Mouse (Mus musculus): Measurements from ENCODE around the gene Pkdcc. TPM values are rescaled to one million over a fixed set of nuclear protein-coding genes. Genes with fewer than 3 reads are reported as not detected.

Pkdcc gene
- total RNA-seq, 2 experiments from 2014 or later: 34.7 to 37.8 TPM

DNA sequence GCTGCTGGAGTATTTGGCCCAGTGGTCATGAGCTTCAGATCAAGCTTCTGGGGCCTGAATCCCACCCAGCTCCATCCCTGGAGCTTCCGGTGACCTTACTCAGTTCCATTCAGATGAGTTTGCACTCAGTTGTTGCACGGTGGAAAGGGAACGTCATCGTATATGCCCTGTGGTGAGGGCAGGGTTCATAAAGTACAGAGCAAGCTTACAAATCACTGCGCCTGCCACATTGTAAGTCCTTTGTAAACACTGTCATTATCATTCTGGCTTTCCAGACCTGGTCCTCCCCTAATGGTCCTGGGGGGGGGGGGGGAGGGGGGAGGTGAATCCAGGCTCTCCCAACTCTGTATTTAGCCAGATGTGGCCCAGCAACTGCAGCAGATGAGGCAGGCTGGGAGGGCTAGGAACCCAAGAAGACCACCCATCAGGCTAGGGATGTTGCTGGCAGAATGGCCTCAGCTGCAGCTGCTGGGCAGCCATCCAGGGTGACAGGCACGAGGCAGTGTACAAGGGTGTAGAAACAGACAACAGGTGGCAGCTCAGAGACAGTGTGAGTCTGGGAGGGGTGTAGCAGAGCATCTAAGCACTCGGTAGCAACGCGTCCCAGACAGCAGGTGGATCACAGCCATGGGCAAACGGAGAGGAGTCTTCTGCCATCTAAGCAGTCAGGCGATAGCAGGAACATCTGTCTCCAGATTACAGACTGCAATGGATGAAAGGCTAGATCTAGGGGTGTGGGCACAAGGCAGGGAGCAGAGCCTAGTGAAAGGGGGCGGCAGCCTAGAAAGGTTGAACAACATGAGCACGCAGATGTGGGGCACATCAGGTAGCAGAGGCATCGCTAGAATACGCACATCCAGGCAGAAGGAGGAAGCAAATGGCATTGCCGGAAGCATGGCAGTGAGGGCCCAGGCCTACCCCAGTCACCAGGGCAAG, 23.3 kb downstream of the Pkdcc start:
- intact Hi-C loops (cut with DNase I): no loop called here
- DNase-seq: peak in 1 of 2 experiments; percentile 44

DNA sequence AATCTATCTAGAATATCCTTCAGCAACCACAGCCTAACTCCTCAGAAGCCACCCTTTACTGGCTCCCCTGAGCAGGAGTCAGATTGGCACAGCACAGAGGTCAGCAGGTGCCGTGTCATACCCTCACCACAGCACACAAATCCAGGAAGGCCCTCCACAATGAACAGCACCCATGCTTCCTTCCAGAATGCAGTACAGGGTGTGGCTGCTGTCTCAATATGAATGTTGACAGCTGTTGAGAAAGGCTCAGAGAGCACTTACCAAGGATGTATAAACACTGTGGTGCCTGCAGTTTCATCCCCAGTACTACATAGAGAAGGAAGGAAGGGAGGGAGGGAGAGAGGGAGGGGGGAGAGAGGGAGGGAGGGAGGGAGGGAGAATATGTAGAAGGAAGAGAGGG, 29.4 kb downstream of the Pkdcc start:
- intact Hi-C loops (cut with DNase I): no loop called here
- no peak for DNase-seq

DNA sequence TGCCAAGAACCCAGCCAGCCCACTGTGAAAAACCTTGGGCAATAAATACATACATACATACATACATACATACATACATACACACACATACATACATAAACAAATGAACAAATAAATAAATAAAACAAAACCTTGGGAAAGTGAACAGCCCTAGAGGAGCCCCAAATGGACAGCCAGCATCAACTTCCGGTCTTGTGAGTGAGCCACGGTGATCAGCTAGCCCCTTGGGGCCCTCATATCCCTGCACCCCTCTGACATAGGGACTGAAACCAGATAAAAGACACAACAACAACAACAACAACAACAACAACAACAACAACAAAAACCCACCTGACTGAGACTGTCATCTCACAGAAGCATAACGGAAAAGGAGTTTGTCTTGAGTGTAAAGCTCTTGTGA, 30.4 kb downstream of the Pkdcc start:
- no peak for DNase-seq
- intact Hi-C loops (cut with DNase I): no loop called here

DNA sequence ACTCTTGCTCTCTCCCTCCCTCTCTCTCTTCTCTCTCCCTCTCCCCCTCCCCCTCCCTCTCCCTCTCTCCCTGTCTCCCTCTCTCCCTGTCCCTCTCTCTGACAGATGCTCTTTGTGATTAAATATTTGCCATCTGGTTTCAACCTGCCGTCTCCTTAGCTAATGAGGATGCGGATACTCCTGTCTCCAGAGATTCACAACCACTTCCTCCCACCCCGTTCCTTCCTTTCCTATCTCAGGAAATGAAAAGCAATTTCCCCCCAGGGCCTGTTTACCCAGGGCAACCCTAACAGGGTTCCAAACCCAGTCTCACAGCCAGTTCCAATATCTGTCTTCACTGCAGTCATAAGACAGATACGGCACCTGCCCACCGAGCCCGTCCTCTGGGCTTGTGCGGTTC, 31.0 kb downstream of the Pkdcc start:
- DNase-seq: no peak
- intact Hi-C loops (cut with DNase I): no loop called here

DNA sequence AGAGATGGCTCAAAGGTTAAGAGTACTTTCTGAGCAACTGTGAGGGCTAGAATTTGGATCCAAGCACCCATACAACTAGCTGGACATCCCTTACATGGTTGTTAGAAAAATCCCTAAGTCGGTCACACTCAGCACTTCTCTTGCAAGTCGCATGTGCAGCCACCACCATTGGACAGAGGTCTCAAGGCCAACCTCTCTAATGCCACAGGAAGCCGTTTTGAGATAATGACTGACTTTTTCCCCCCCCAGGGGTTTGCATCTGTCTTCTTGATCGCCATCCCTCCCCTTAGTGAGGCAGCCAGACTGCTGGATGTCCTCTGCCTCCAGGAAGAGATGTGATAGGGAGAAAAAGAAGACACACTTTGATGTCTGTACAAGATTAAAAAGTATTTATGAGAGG, 32.1 kb downstream of the Pkdcc start:
- no peak for DNase-seq
- intact Hi-C loops (cut with DNase I): no loop called here

DNA sequence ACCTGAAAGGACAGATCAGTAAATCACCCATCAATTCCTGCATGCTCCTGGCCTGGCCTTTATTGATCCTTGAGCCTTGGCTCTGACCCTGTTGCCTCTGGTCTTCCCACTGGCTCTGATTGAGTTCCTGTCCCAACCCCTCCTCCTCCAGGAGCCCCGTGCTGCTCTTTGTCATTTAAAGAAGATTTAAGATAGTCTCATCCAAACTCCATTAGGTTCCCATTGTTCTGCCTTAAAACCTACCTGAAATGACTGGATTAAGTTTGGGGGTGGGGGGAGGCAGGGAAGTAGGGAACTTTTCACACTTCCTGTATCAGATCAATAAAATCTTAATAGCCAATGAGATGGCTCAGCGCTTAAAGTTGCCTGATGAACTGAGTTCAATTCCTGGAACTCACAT, 33.4 kb downstream of the Pkdcc start:
- intact Hi-C loops (cut with DNase I): no loop called here

DNA sequence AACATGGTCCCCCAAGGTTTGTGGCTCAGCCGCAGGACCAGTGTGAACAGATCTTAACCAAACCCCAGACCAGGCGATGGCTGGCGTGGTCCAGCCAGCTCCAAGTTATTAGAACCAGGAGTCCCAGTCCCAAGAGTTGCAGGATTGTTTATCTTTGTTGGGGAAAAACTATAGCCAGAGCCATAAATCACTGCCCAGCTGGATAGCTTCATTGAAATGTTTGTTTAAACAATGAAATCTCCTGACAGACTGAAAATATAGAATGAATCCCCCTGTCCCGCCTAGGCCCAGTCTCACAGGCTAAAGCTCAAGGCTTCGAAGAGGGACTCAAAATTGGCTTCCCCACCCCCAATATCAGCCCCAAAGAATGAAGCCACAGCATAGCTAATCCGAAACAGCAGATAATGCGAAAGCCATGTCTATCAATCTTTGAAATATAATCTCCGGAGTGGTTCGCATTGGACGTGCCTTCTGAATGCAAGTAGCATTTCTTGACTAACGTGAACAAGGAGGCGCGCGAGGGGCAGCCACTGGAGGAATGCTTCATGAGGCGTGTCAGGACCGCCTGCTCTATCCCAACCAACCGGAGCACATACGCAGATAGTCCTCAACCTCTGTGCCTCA, 35.9 kb downstream of the Pkdcc start:
- DNase-seq: no peak
- intact Hi-C loops (cut with DNase I): loop anchor here (1.0 to 5.0 kb wide), 2 partner anchors 207 to 224 kb away; no protein-coding TSS in a partner anchor

More for the DNA sequence above, 33.4 kb downstream of the Pkdcc start:
- no peak for DNase-seq

DNA sequence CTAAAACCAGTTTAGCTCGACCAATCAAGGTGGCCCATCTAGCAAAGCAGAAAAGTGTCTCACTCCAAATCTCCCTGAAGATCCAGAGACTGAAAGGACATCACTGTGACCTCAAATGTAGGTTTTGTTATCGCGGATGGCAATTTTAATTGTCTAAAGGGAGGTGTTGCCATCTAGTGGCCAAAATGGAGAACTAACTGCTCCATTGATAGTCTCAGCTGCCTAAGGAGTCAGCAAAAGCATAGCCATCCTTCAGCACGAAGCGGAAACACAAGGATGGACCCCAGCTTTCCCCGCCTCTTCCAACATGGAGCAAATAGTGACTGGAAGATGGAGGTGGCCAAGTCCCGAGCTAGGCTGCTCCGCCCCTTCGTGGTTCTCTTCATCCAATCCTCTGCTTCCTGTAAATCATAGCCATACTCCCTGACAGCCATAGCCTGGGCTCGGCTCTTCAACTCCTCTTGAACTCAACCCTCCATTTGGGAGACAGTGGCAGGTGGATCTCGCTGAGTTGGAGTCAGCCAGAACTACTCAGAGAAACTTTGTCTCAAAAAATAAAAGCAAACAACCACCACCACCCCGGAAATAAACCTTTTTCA, 38.1 kb downstream of the Pkdcc start:
- DNase-seq: peak; percentile 26 to 69

DNA sequence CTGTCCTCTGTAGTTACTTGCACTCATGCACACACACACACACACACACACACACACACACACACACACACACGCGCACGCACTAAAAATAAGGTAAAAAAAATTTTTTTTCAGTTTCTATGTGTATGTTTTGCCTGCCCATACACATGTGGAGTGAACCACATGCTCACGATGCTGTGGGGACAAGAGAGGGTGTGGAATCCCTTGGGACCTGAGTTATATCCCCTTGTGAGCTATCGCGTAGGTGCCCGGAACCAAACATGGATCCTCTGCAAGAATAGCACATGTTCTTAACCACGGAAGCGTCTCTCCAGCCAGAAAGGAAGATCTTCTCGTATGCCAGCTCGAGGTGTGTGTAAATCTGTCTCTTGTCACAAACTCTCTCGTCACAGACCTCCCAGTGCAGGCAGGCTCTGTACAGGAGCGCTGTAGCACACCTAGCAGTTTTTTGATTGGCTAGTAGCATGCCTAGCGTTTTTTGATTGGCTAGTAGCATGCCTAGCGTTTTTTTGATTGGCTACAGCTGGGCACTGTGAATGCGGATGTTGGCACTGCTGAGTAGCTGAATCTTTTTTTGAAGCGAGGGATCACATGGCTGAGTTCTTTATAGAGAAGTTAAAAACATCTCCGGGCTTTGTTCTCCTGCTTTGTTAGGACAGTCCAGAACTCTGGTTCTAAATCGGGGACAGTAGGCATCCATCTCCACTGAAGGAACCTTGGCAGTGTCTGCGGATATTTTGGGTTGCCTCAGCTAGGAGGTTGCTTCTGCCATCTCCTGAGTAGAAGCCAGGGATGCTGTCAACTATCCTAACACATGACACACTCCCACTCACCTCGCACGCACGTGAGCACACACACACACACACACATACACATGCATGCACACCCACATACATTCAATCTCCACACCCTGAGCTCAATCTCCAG, 52.4 kb downstream of the Pkdcc start:
- intact Hi-C loops (cut with DNase I): no loop called here
- DNase-seq: peak; percentile 56 to 68

More for the DNA sequence above, 38.1 kb downstream of the Pkdcc start:
- intact Hi-C loops (cut with DNase I): loop anchor here (5.0 kb wide), 1 partner anchor 226 kb away; no protein-coding TSS in a partner anchor

DNA sequence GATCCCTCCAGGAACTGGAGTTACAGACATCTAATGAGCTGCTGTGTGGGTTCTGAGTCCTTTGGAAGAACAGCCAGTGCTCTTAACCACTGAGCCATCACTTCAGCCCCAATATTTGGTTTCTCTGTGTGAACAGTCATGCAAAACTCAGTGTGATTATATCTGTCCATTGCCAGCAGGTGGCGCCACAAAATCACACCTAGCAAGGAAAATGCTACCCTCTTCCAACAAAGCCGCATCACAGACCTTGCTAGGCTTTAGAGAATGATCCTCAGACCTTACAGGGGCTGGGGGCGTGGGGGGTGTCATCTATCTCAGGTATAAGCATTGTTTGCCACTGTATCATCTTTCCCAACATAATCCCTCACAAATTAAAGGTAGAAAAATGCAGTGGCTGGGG, 56.4 kb downstream of the Pkdcc start:
- DNase-seq: peak; percentile 89 to 91
- intact Hi-C loops (cut with DNase I): loop anchor here (5.0 kb wide), 7 partner anchors 161 to 581 kb away; partner anchors contain the start of genes Kcng3 and Mta3

DNA sequence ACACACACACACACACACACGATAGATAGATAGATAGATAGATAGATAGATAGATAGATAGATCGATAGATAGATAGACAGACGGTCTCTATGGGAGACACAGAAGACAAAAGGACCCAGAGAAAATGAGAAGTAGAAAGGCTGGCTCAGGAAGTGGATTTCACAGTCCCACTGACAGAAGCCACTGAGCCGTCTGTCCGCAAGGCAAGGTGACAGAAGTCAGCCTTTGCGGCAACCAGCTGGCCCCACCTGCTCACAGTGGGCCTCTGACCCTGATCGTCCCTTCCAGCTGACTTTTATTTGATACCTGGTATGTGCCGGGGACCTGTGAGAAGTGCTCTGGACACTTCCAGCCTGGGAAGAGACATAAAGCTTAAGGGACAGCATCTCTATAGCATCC, 57.5 kb downstream of the Pkdcc start:
- DNase-seq: peak in 1 of 2 experiments; percentile 8
- intact Hi-C loops (cut with DNase I): loop anchor here (5.0 kb wide), 7 partner anchors 160 to 580 kb away; partner anchors contain the start of genes Kcng3 and Mta3

DNA sequence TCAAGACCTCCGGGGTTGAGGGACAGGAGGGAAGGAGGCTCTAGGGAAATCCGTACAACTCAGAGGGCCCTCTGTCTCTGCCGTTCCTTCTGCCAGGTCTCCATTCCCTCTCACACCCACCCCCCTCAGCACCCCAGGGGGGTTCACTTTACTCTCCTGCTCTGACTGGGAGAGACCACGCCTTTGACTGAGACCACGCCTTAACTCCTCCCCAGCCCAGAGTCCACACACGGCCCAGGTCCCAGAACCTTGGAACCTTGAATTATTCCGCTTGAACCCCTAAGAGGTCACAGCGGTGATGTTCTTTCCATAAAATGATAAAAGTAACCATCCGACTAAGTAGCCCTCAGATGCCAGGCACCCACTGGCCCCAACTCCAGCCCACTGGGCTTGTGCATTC, 58.5 kb downstream of the Pkdcc start:
- intact Hi-C loops (cut with DNase I): loop anchor here (5.0 kb wide), 7 partner anchors 159 to 579 kb away; partner anchors contain the start of genes Kcng3 and Mta3
- DNase-seq: peak in 1 of 2 experiments; percentile 14

DNA sequence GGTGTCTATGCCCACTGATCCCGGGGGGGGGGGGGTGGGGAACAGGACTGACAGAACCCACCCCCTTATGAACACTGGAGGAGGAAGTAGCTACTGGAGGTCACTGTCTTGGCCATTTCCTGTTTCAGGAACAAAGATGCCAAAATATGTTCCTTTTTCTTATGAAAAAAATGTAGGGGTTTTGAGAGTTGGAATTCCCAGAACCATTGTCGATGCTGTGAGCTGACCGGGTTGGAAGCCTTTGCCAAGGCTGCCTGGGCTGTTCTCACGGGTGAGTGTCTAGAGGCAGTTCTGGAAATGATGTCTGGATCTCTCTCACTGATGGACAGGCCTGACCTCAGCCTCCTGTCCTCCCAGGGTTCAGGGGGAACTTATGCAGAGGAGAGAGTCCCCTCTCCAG, 59.0 kb downstream of the Pkdcc start:
- peak in 1 of 2 experiments; percentile 26 for DNase-seq
- intact Hi-C loops (cut with DNase I): loop anchor here (5.0 kb wide), 7 partner anchors 158 to 578 kb away; partner anchors contain the start of genes Kcng3 and Mta3

Other genes with a start within 250 kb of the Pkdcc start
- 1 to 10 TPM; 8.3 TPM for gene Eml4, start 135.6 kb downstream of the Pkdcc start, total RNA-seq (2021)

Data from heart, postnatal 14 days (tissue).